Mouse (Mus musculus): ENCODE results near the gene 4930444G20Rik. TPM values are rescaled to one million over a fixed set of nuclear protein-coding genes. Genes with fewer than 3 reads are reported as not detected.

Gene 4930444G20Rik
- polyA plus RNA-seq, 1 experiment from 2014 or later: not detected

GRCm38 (mm10) chr10:22034303-22034702 lies 33.6 kb downstream of the 4930444G20Rik start:
- Histone ChIP-seq H3K36me3 (ENCODE audit: insufficient read depth, low read length) (no peaks in the 10 kb centered on the region), H3K4me1 (ENCODE audit: insufficient read depth, low read length) (no peaks in the 10 kb centered on the region), H3K9me3 (ENCODE audit: low read length) (no peaks in the 10 kb centered on the region), H3K4me3 (ENCODE audit: low read length) (no peak overlapping the region), H3K27me3 (ENCODE audit: insufficient read depth, low read length) (no peaks in the 10 kb centered on the region), H3K4me2 (replicated peaks; ENCODE audit: low read depth, low read length) (no peak overlapping the region), H3K27ac (ENCODE audit: low read length) (no peak overlapping the region), H3K9ac (replicated peaks; ENCODE audit: low read length) (no peak overlapping the region)
- no peak for ATAC-seq (ENCODE audit: low FRiP score, low TSS enrichment)
- 10% methylated on average over 9 of the region's 9 CpGs for WGBS

GRCm38 (mm10) chr10:22018618-22019017 lies 49.3 kb downstream of the 4930444G20Rik start:
- 94% methylated on average over 4 of the region's 4 CpGs for WGBS

GRCm38 (mm10) chr10:22017469-22018159 lies 50.3 kb downstream of the 4930444G20Rik start:
- Histone ChIP-seq H3K9me3 (ENCODE audit: low read length) (no peaks in the 10 kb centered on the region), H3K4me3 (ENCODE audit: low read length) (no peak overlapping the region), H3K4me1 (ENCODE audit: insufficient read depth, low read length) (no peaks in the 10 kb centered on the region), H3K27ac (ENCODE audit: low read length) (no peak overlapping the region), H3K36me3 (ENCODE audit: insufficient read depth, low read length) (no peaks in the 10 kb centered on the region), H3K4me2 (replicated peaks; ENCODE audit: low read depth, low read length) (no peak overlapping the region), H3K27me3 (ENCODE audit: insufficient read depth, low read length) (no peaks in the 10 kb centered on the region), H3K9ac (replicated peaks; ENCODE audit: low read length) (no peak overlapping the region)
- ATAC-seq (ENCODE audit: low FRiP score, low TSS enrichment): no peak
- 52% methylated on average over 16 of the region's 16 CpGs for WGBS

More at GRCm38 (mm10) chr10:22018618-22019017, 49.3 kb downstream of the 4930444G20Rik start:
- Histone ChIP-seq H3K36me3 (ENCODE audit: insufficient read depth, low read length) (no peaks in the 10 kb centered on the region), H3K4me1 (ENCODE audit: insufficient read depth, low read length) (no peaks in the 10 kb centered on the region), H3K27ac (ENCODE audit: low read length) (no peak overlapping the region), H3K9me3 (ENCODE audit: low read length) (no peaks in the 10 kb centered on the region), H3K4me2 (replicated peaks; ENCODE audit: low read depth, low read length) (no peak overlapping the region), H3K9ac (replicated peaks; ENCODE audit: low read length) (no peak overlapping the region), H3K4me3 (ENCODE audit: low read length) (no peak overlapping the region), H3K27me3 (ENCODE audit: insufficient read depth, low read length) (no peaks in the 10 kb centered on the region)
- ATAC-seq (ENCODE audit: low FRiP score, low TSS enrichment): no peak

Other genes starting within 250 kb of the 4930444G20Rik start
- gene Sgk1, start 185.9 kb downstream of the 4930444G20Rik start, polyA plus RNA-seq (2015; fragmentation: Nextera tagmentation; extraction: Ambion mirVana): 93.0 and 105 TPM in 2 replicates
- gene E030030I06Rik, start 81.2 kb upstream of the 4930444G20Rik start, polyA plus RNA-seq (2015; fragmentation: Nextera tagmentation; extraction: Ambion mirVana): 30.1 and 31.6 TPM in 2 replicates
- 12.5 and 13.1 TPM in 2 replicates for gene Raet1e, start 90.5 kb upstream of the 4930444G20Rik start, polyA plus RNA-seq (2015; fragmentation: Nextera tagmentation; extraction: Ambion mirVana)
- 1.5 and 1.7 TPM in 2 replicates for gene H60b, start 90.5 kb upstream of the 4930444G20Rik start, polyA plus RNA-seq (2015; fragmentation: Nextera tagmentation; extraction: Ambion mirVana)

All from kidney, embryonic 16.5 days (tissue).